Mouse (Mus musculus) stomach, postnatal 0 days (tissue): Measurements from ENCODE around the gene Tfcp2l1. TPM values are rescaled to one million over a fixed set of nuclear protein-coding genes. Genes with fewer than 3 reads are reported as not detected.

ENCODE experiments used
- ATAC-seq: fragments of 200-750 bp; cut with Nextera tagmentation; 2 replicates; pipeline ENCODE4 v1.8.0; 2017; ENCODE audit not compliant: low FRiP score, low TSS enrichment
- DNase-seq: peaks from one replicate; pipeline ENCODE4 v3.0.0-alpha.2; 2016; ENCODE audit warnings: low spot score
- H3K27ac ChIP-seq: fragments of 300-500 bp; sonication (generic); replicated peaks from 2 replicates; pipeline ENCODE4 v1.5.1; 2014; ENCODE audit warnings: mild to moderate bottlenecking, control low read depth
- H3K27me3 ChIP-seq: fragments of 300-500 bp; sonication (generic); 2 replicates; pipeline ENCODE4 v1.6.1; 2014; ENCODE audit warnings: low read length; ENCODE audit not compliant: control insufficient read depth, insufficient read depth
- H3K36me3 ChIP-seq: fragments of 300-500 bp; sonication (generic); 2 replicates; pipeline ENCODE4 v1.6.1; 2014; ENCODE audit warnings: low read length, mixed read lengths; ENCODE audit not compliant: control insufficient read depth, insufficient read depth
- H3K4me1 ChIP-seq: fragments of 300-500 bp; sonication (generic); replicated peaks from 2 replicates; pipeline ENCODE4 v1.6.1; 2014; ENCODE audit warnings: antibody characterized with exemption; ENCODE audit not compliant: control insufficient read depth, insufficient read depth
- H3K4me2 ChIP-seq: fragments of 300-500 bp; sonication (generic); replicated peaks from 2 replicates; pipeline ENCODE4 v1.6.1; 2014; ENCODE audit warnings: low read depth, mild to moderate bottlenecking, control low read depth, moderate library complexity
- H3K4me3 ChIP-seq: fragments of 300-500 bp; sonication (generic); 2 replicates; pipeline ENCODE4 v1.5.1; 2014; ENCODE audit warnings: low read depth, low read length, control low read depth
- H3K9ac ChIP-seq: fragments of 300-500 bp; sonication (generic); 2 replicates; pipeline ENCODE4 v1.6.1; 2014; ENCODE audit warnings: mild to moderate bottlenecking, low read length, control low read depth, mixed read lengths
- H3K9me3 ChIP-seq: fragments of 300-500 bp; sonication (generic); 2 replicates; pipeline ENCODE4 v1.6.1; 2016; ENCODE audit warnings: low read length; ENCODE audit not compliant: control insufficient read depth
- CTCF ChIP-seq: IDR thresholded peaks from 2 replicates; pipeline ENCODE4 v1.5.1; 2016; ENCODE audit warnings: antibody characterized with exemption, low read depth, mild to moderate bottlenecking, moderate library complexity
- EP300 ChIP-seq: optimal IDR thresholded peaks from 2 replicates; pipeline ENCODE3; 2016; ENCODE audit warnings: antibody characterized with exemption
- WGBS: fragments of 180-500 bp; shearing (Covaris S2); extraction: QIAGEN DNeasy Blood & Tissue Kit; methylation state at CpG from one replicate; pipeline ENCODE4 v1.1.7; 2014; 5-methylcytosine and 5-hydroxymethylcytosine counted together
- polyA plus RNA-seq: library from polyadenylated mRNA; unstranded; fragments of >200 nt; fragmentation: Nextera tagmentation; extraction: Ambion mirVana; gene quantifications from 2 replicates; pipeline ENCODE4 v1.2.1, GENCODE M21; 2015

Gene Tfcp2l1
- polyA plus RNA-seq, 1 experiment from 2014 or later: 6.3 TPM

DNA sequence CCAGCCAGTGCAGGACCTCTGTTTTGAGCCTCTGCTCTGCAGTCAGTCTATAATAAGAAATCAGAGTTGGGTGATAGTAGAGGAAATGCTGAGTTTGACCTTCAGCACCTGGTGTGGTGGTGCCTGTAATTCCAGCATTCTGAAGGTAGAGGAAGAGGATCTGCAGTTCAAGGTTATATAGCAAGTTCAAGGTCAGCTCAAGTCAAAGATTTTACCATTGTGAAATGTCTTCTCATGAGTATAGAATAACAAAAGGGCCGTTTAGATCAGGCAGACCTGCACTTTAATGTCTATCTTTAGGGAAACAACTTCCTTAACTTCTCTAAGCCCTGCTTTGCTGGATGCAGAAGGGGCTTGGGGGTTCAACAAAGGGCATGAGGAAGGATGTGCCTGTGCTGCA lies 35.3 kb downstream of the Tfcp2l1 start:
- Histone ChIP-seq H3K27ac (no peak overlapping the region), H3K9me3 (no peaks in the 10 kb centered on the region), H3K36me3 (no peaks in the 10 kb centered on the region), H3K9ac (no peak overlapping the region), H3K4me1 (no peaks in the 10 kb centered on the region), H3K27me3 (no peaks in the 10 kb centered on the region), H3K4me3 (no peak overlapping the region), H3K4me2 (no peak overlapping the region)
- TF ChIP-seq CTCF: no peak
- no peak for TF ChIP-seq EP300
- WGBS: 50% methylated on average over 1 of the region's 1 CpGs
- ATAC-seq (no peak), DNase-seq (no peak)

DNA sequence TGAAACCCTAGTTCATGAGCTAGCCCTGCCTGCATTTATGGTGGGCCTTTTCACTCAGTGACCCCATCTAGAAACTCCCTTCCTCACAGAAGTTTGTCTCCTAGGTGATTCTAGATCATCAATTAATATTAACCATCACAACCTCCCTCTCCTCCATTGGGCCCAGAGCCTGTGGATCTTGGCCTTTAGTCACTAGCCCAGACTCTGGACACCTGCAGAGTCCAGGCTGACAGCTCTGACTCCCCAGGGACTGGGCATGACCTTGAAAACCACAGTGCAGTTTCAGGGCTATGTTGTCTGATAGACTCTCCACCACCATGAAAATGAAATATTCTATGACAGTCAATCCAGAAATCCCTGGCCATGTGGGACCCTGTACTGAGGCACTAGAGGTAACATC lies 39.8 kb downstream of the Tfcp2l1 start:
- no peaks in the 10 kb centered on the region for H3K27me3 ChIP-seq
- DNase-seq: no peak
- H3K27ac ChIP-seq: no peak overlapping the region
- no peaks in the 10 kb centered on the region for H3K4me1 ChIP-seq
- no peak overlapping the region for H3K4me2 ChIP-seq
- no peak for ATAC-seq
- no peak overlapping the region for H3K4me3 ChIP-seq
- no peaks in the 10 kb centered on the region for H3K9me3 ChIP-seq
- no peaks in the 10 kb centered on the region for H3K36me3 ChIP-seq
- H3K9ac ChIP-seq: no peak overlapping the region
- TF ChIP-seq EP300 (no peak), CTCF (no peak)

DNA sequence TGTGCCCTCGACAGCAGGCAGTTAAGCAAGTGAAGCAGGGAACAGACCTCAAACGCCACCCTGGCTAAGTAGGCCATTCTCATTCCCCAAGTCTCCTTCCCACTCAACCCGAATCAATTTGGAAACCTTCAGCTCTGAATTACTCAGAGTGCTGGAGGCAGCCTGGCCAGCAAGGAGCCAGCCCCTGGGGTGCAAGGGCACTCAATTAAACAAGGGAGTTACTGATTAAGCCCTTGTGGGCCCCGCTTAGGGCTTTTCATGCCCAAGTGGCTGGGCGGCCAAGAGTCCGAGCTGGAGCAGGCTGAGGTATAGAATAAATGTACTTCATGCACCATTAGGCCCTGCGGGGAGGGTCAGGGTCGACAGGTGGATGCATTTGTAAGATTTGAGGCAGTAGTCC lies 44.5 kb downstream of the Tfcp2l1 start:
- no peaks in the 10 kb centered on the region for H3K27me3 ChIP-seq
- H3K36me3 ChIP-seq: no peaks in the 10 kb centered on the region
- TF ChIP-seq EP300: no peak
- TF ChIP-seq CTCF: no peak
- H3K4me3 ChIP-seq: no peak overlapping the region
- 55% methylated on average over 8 of the region's 8 CpGs for WGBS
- no peak overlapping the region for H3K9ac ChIP-seq
- no peaks in the 10 kb centered on the region for H3K4me1 ChIP-seq
- ATAC-seq (no peak), DNase-seq (no peak)
- no peak overlapping the region for H3K27ac ChIP-seq
- no peaks in the 10 kb centered on the region for H3K9me3 ChIP-seq
- H3K4me2 ChIP-seq: no peak overlapping the region

DNA sequence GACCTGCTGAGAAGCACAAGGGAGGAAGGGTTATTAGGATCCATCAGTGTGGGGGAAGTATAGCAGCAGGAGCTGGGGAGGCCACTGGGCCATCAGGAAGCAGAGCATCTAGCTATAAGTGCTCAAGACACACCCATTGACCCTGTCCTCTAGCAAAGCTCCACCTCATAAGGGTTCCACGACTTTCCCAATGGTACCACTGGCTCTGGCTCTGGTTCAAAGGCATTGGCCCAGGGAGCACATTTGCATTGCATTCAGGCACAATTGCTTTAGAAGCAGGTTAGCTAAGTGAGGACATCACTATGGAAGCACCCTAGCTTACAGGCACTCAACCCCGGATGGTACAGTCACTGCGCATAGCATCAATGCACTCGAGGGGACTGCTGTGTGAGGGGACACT lies 46.4 kb downstream of the Tfcp2l1 start:
- Histone ChIP-seq H3K9me3 (no peaks in the 10 kb centered on the region), H3K4me3 (no peak overlapping the region), H3K27ac (no peak overlapping the region), H3K4me1 (no peaks in the 10 kb centered on the region), H3K36me3 (no peaks in the 10 kb centered on the region), H3K9ac (no peak overlapping the region), H3K27me3 (no peaks in the 10 kb centered on the region), H3K4me2 (no peak overlapping the region)
- ATAC-seq (no peak), DNase-seq (no peak)
- TF ChIP-seq EP300: no peak
- no peak for TF ChIP-seq CTCF
- WGBS: 85% methylated on average over 4 of the region's 4 CpGs

DNA sequence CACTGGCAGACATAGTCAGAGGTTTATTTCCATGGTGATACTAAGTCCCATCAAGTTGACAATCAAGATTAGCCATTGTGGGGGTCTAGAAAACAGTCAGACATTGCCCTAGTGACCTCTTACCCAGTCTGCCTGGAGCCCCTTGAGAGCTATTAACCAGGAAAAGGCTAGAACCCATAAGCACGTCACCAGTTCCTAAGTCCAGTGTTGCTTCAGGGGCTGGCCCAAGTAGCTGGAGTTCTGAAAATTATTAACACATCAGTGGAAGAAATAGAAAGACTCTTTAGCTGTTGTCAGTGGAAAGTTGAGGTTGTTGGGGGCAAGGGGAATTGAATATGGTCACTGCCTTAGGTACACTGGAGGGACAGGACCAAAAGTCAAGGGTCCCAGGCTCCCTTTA lies 54.2 kb downstream of the Tfcp2l1 start:
- Histone ChIP-seq H3K36me3 (no peaks in the 10 kb centered on the region), H3K9ac (no peak overlapping the region), H3K9me3 (no peaks in the 10 kb centered on the region), H3K4me1 (no peaks in the 10 kb centered on the region), H3K27ac (no peak overlapping the region), H3K27me3 (no peaks in the 10 kb centered on the region), H3K4me2 (no peak overlapping the region), H3K4me3 (no peak overlapping the region)
- 84% methylated on average over 1 of the region's 1 CpGs for WGBS
- DNase-seq (no peak), ATAC-seq (no peak)
- no peak for TF ChIP-seq CTCF
- TF ChIP-seq EP300: no peak

DNA sequence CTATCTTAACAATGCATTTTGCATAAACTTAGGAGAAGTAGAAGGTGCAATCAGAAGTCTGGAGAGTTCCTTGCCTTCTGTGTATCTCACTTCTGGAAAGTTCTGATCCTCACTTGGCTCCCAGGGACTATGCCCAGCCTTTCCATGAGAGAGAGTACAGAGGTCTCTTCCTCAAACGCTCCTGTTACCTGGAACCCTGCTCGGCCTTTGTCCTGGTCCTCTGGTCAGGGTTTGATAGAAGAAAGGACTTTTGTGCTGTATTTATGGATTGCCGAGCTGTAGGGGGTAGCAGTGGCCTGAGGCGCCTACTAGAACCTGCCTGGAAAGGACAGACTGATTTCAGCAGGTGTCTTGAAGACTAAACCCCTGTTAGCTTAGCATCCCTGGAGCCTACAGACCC lies 55.9 kb downstream of the Tfcp2l1 start:
- H3K4me2 ChIP-seq: no peak overlapping the region
- no peak overlapping the region for H3K4me3 ChIP-seq
- H3K27me3 ChIP-seq: no peaks in the 10 kb centered on the region
- ATAC-seq (no peak), DNase-seq (no peak)
- no peak overlapping the region for H3K27ac ChIP-seq
- WGBS: 70% methylated on average over 4 of the region's 4 CpGs
- no peak overlapping the region for H3K9ac ChIP-seq
- no peaks in the 10 kb centered on the region for H3K4me1 ChIP-seq
- TF ChIP-seq EP300 (no peak), CTCF (no peak)
- no peaks in the 10 kb centered on the region for H3K36me3 ChIP-seq
- H3K9me3 ChIP-seq: no peaks in the 10 kb centered on the region
